Mouse (Mus musculus) CD8-positive naive resting alpha-beta T cell, adult 2 months (primary cell): Measurements from ENCODE around the gene Gpatch4.
A peak's percentile ranks its signal among the peaks of the same experiment; 100 is the strongest.

Source experiments
- DNase-seq, 2 experiments: peaks; one replicate each; pipeline ENCODE4 v3.0.0; 2022; ENCODE audit warnings: low read depth in 2 of 2, low spot score in 2 of 2

Gpatch4 gene

DNA sequence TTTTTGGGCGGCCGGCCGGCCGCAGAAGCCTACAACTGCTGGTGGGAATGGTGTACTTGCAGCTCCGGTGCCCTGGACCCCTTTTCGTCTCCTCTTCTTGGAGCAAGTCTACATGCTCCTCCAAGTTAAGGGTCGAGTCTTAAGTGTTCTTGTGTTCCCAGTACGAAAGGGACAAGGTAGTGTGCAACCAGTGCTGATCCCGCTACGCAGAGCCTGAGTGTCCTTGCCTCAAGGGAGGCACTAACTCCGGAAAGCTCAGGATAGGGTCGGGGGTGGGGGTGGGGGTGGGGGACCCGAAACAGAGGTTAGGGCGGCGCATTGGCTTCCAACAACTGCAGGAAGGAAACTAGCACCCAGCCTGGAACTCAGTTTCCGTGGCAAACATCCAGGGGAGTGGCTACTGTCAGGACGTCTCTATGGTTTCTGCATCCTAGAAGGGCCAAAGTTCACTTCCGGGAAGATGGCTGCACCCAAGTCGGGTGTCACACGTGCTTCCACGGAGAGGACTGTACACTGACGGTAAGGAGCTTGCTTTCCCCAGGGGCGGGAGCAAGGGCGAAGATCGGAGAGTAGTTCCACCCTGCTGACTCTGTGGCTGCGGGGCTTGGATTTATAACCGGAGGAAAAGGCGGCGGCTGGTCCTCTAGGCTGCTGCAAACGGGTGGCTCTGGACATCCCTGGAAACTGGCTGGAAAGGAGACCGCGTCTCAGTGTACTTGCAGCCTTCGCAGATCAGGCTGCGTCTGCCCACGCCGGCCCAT, at the start of gene Gpatch4:
Gpatch4 (plus strand) TSS at position 448 of the 761 bp plus-strand sequence.
- peak; percentile 76 to 94 for DNase-seq

DNA sequence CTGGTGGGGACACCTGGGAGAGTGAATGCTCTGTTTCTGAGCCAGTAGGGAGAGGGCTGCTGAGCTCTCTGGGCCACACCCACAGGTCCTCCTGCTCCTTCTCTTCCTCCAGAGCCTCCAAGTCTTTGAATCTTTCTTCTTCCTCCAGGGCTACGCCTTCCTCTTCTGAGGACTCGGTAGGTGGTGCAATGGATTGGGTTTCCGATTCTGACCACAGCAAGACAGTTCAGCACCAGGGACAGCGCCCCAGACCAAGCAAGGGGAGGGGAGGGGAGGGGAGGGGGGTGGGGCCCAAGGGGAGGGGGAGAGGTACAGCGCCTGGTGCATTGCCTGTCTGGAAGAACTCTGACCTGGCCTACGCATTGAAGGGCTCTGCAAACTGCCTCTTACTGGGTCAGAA, 49.5 kb upstream of the Gpatch4 start:
- DNase-seq = no peak

DNA sequence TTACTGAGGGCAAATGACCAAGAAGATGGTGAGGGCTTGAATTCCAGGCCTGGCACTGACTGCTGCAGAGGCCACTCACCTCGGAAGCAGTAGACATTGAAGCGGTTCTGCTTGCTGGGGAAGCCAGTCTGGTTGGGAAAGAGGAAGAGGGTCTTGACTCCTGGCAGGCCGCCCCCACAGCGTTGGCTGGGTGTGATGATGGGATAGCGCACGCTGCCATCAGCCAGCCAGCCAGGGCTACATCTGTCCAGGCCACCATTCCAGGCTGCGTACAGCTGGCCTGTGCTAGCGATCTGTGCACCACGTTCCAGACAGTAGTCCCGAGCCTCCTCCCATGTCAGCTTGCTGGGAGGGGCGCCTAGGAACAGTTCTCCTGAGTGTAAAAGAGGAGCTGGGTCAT, 47.6 kb upstream of the Gpatch4 start:
- DNase-seq = no peak

DNA sequence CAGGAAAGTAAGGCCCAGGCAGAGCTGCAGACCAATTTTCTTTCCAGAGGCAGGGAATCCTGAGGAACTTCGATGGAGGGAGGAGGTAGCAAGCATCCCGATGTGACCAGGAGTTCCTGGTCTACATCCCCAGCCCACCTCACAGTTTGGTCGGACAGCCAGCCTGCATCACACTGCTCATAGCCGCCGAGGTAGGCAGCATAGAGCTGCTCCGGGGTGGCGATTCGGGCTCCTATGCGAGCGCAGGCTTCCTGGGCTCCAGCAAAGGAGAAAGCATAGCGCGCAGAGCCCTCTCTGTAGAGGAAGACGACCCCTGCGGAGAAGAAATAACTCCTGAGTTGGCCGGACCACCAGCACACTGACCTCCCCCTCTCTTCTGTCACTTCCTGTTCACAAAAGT, 46.5 kb upstream of the Gpatch4 start:
- DNase-seq = no peak

DNA sequence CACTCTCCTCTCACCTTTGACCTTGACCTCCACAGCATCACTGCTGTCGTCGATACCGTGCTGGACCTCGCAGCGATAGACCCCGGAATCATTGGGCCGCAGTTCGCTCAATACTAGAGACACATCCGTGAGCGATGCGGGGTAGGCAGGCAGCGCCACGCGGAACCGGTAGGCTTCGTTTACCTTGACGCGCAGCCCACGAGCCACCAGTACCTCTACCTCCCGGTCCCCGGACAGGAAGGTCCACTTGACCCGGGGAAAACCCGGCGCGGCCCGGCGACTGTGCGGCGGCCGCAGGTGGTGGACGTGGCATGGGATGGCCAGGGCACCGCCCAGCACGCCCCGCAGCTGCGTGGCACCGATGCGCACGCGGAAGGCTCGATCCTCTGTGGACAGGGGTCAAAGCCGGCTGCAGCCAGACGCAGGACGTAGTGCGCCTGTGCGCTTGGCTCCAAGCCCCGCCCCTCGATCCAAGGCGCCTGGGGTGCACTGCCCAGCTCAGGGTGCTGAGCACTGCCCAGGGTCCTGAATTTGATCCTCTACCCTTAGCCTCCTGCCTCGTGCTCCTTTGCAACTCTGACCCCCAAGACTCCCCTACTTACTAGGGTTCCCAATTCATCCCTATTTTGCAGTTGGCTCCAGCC, 45.8 kb upstream of the Gpatch4 start:
- DNase-seq = no peak

DNA sequence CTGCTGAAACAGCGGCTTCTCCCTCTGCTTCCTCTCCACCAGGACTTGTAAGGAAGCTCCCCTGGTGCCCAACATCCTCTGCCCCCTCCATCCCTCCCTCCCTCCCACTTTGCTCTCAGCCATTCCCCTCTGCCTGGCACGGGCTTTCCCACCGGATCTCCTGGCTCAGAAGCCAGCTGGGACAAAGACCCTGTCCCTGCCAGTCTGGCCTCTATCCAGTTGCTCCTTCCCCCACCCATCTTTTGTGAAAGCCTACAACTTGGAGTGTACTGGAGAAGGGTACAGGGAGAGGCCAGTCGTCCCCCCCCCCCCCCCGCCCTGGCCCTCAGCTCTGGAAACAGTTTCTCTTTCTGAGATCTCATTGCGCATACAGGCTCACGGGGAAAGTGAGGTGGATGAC, 44.2 kb upstream of the Gpatch4 start:
- DNase-seq = no peak

DNA sequence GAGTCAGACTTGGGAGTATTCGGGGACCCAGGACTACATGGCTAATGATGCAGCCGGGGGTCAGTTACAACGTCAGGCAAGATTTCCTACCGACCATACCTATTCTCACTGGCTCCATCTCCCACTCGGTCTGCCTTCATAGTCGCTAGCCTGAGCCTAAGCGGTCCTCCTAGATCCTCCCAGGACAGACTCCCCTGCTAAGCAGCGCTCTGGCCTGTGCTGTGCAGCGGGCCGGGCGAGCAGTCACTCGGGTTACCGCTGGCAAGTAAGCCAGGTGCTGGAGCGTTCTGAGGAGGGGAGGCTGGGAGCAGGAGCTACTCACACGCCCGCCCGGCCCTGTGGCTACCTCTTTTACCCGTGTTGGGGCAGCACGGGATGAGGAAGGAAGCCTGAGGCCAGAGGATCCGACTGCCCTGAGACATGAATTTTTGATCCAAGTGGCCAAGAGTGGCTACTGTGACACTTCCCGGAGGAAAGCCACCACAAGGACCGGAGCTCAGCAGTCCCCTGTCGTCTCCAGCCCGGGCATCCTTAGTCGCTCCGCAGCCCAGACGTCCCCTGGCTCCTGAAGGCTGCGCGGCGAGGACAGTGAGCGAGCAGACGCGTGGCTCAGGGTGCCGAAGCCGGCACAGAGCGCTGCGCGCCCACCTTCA, 43.5 kb upstream of the Gpatch4 start:
- no peak for DNase-seq

DNA sequence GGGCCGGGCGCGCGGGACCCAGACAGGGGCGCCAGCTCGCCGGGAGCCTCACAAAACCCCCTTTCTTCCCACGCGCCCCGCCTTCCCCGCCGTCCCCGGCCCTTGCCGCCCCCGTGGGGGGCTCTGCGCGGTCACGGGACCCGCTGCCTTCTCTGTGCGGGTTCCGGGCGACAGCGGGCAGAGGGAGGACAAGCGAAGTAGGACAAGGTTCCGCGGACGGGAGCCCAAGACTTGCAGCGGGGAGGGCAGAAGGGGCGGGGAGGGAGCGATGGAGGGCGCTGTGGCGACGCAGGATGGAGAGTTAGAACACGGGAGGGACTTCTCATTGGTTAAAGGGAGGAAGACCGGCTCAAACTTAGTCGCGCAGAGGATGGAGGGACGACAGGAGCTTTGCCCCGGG, 42.7 kb upstream of the Gpatch4 start, which contains the start of gene Bcan:
Bcan (minus strand) TSS at position 50 of the 400 bp plus-strand sequence.
- DNase-seq = no peak

DNA sequence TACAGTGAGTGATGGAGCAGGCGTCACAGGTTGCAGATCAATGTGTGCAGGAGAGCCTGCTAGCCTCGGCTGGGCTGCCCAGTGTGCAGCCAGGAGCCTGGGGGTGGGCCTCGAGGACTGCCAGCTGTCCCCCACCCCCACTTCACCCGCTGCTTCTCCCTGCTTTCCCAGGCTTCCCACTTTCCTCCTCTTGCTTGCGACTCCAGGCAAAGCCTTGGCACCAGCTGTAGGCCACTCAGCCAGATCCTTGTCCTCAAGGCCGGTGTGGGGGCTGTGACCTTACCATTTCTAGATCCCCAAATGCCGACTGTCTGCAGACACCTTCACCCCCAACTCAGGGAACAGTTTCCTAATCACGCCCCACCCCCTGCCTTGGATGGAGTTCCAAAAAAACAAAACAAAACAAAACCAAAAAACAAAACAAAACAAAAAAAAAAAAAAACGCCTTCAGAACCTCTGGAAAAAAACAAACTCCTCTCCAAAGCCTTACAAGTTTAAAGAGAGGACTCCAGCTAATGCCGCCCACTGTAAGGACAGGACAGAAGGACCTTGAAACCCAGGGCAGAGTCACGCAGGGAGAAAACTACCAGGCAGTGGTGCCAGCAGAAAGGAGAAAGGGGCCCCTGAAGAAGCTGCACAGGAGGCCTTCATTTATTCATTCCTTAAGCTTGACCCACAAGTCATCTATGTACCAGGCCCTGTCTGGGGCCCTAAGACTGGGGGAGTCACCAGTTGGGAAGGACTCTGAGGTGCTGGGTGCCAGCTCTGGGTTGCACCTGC, 41.9 kb upstream of the Gpatch4 start:
- no peak for DNase-seq

DNA sequence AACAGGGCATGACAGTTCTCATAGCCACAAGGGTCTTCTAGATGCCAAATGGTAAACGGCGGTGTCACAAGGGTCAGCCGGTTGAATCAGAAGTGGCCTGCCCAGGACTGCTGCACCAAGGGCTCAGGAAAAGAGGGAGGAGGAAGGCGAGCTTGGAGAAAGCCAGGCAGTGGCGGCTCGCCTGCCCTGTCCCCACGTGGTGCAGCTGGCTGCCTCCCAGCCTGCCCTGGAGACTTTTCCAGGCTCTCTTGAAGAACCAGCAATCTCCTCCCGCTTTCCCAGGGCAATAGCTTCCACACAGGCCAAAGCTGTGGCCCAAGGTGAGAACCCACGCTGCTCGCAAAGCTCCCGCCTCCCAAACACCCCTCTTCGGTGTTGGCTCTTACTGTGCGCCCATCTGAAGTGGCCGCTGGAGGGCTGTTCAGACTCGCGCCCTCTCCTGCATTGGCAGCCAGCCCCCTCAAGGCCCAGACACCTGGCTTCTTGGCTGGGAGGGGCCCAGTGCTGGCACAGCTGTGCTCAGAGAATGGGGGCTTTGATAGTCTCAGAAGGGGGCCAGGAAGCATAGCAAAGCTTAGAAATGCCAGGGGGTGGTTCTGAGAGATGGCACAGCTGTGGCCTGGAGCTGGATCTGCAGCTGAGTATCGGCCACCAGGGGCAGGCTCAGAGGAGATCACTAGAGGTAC, 40.5 kb upstream of the Gpatch4 start:
- no peak for DNase-seq

DNA sequence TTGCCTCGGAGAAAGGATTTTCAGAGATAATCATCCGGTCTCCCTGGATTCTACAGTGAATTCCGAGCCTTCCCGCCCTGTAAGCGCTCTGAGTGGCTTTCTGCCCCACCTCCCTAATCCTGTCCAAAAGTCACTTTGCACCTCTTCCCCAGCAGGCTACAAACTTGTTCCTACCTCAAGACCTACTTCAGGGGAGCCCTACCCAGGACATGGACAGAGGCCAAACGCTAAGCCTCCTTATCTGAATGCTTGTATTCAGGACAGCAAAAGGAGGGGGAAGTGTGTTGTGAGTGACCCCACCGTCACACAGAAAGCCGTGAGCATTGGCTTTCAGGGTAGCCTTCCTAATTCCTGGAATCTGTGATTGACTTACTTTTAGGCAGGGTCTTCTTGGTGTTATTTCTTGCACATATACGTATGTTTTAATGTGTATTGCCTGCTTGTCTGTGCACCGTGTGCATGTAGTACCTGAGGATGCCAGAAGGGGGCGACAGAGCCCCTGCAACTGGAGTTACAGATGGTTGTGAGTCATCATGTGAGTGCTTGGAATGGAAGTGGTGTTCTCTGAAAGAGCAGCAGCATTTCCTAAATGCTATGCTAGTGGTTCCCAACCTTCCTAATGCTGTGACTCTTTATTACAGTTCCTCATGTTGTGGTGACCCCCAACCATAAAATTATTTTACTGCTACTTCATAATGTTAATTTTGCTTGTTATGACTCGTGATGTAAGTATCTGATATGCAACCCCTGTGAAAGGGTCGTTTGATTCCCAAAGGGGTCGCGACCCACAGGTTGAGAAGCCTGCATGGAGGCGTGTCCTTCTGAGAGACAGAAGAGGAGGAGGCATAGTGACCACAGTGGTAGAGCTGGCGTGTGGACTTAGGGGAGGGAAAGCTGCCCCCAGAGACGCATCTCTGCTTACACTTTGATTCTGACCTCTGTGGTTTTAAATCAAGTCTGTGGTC, 36.8 kb upstream of the Gpatch4 start:
- no peak for DNase-seq

DNA sequence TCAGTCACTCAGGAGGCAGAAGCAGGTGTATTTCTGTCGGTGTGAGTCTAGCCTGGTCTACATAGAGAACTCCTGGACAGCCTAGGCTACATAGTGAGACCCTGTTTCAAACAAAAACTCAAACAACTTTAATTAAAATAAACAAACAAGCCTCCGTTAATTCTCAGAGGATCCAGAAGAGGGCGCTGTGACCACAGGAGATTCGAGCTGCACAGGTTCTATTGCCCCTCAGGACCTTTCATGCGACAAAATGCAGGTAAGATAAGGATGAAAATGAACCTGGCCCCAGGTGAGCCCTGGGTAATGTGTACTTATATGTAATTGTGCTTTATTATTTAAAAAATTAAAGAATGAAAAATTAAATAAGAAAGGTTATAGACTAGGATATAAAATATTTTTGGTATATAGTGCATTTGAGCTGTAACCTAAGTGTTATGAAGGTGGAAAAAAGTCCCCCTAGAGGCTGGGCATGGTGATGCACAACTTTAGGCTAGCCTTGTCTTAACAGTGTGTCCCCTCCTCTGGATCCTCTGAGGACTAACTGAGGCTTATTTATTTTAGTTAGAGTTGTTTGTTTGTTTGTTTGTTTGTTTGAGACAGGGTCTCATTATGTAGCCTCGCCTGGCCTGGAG, 32.2 kb upstream of the Gpatch4 start:
- peak; percentile 42 to 61 for DNase-seq

DNA sequence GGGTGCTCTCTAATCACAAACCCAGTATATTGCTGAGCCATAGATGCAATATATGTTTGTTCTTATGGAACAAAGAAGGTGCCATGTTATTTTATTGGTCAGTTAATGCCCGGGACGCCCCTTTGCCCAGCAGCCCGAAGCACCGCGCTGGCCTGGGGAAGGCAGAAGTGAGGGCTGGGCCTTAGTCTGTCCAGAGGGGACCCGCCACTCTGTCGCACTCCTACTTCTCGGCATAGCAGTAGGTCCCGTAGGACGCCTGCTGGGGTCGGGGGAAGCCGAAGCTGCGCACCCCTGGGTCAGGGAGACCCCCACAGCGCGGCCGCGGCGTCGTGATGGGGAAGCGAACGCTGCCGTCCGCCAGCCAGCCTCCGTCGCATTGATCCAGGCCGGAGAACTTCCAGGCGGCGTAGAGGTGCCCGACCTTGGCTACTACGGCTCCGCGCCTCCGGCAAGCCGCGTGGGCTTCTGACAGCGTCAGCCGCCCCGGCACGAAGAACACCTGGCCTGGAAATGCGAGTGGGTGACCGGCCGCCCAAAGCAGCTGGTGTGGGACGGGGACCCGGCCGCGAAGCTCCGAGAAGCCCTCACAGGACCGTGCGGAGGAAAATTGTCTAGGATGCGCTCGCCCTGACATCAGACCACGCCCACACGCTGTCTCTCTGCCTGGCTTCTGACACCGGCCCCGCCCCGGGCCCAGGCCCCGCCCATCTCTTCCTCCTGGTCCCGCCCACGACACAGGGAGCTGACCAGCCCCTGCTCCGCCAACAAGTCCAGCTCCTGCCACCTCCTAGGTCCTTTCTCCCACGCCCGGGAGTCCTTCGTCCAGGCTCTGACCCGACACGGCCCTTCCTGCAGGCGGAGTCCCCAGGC, 20.4 kb upstream of the Gpatch4 start:
- DNase-seq = peak; percentile 38 to 60

DNA sequence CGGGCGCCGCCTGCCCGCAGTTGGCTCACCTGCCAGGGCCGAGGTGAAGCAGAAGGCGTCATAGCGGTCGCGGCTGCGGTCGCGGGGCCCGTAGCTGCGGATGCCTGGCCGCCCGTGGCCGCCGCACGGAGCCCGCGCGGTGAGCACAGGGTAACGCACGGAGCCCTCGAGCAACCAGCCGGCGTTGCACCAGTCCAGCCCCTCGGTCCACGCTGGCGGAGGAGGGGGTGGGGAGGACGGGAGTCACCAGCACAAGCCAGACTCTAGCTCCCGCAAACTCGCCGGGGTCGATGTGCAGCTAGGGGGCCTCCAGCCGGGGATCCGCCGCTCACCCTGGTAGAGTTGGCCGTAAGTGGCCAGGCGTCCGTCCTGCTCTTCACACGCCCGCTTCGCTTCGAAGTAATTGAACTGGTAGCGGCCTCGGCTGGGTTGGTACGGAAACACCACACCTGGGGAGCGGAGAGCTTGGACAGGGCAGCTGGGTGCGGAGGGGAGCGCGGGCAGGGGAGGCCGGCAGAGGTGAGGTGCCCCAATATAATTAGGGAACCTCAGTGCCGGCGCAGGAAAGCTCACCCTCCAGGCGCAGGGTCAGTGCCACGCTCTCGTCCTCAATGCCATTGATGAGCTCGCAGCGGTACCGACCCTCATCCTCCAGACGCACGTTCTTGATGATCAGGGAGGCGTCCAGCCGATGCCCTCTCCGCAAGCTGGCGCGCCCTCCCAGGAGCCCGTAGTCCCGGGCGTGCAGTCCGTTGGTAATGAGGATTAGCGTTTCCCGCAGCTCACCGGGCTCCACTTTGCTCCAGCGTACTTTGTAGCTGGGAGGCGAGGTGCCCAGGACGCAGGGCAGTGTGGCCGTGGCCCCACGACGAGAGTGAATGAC, 19.5 kb upstream of the Gpatch4 start:
- peak in 1 of 2 experiments; percentile 35 for DNase-seq

DNA sequence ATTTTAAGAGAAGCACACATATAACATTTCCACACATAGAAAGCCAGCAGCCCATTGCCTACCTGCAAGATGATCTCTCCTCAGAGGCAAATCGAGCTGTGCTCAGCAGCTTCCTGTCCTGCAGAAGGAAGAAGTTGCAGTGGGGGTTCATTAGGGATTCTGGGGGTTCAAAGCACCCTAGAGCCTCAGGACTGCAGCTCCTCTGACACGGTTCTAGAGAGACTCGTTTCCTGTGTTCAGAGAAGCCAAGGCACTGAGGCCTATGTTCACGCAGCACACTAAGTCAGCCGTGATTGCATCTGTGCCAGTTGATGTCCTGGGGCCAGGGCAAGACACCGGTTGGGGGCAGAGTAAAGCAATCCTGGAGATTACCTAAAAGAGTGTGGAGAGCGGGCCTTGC, 16.1 kb upstream of the Gpatch4 start:
- DNase-seq = no peak

DNA sequence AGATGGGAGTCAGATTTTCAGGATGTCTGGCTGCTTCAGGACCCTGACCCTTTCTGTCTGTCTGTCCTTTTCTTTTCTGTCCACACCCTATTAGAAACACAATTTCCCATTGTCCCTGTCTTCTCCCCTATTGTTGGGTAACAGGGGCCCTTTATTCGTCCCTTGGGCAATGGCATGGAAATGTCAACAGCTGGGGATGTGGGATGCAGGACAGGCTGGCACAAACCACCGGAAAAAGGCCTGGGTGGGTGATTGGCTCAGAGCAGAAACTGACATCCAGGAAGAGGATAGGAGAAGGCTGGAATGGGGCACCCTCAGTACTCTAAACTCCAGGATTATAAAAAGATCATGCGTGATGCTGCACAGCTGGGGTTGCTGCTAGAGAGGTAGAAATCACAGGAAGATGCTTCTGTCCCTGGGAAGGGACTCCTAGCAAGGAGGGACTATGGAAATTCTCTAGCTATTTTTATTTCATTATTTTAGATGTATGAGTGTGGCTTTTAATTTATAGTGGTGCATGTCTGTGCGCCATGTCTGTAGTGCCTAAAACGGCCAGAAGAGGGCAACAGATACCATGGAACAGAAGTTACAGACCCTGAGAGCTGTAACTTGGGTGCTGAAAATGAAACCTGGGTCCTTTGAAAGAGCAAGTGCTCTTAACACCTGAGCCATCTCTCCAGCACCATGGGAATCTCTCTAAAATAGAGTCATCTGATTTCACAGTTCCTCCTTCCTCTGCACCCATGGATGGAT, 15.3 kb upstream of the Gpatch4 start, which contains the start of gene Hapln2:
Hapln2 (minus strand) TSS at position 150 of the 753 bp plus-strand sequence.
- no peak for DNase-seq
